Mouse (Mus musculus): ENCODE measurements at regions not wholly inside any gene's neighbourhood (a gene's known extent, or its start where the extent isn't known, plus 50 kb on each side); places are given as distances from the start of the nearest gene placed in this dataset.

GRCm38 (mm10) chr2:74970611-74971265, 145.1 kb downstream of the Mtx2 start:
- Histone ChIP-seq H3K9me3 (replicated peaks; ENCODE audit: insufficient read depth, low read length) (no peaks in the 10 kb centered on the region), H3K4me1 (ENCODE audit: control insufficient read depth in 1 of 2, insufficient read depth in 2 of 2, low read length in 2 of 2) (no peaks in the 10 kb centered on the region), H3K9ac (ENCODE audit: control insufficient read depth, low read depth, low read length, poor library complexity, severe bottlenecking) (no peak overlapping the region), H3K79me2 (ENCODE audit: control insufficient read depth, insufficient read depth, low read length, poor library complexity) (no peaks in the 10 kb centered on the region), H3K27ac (ENCODE audit: control insufficient read depth, low read depth, low read length) (no peak overlapping the region), H3K4me3 (ENCODE audit: control insufficient read depth in 1 of 2, insufficient read depth in 1 of 2, low read depth in 2 of 2, low read length in 2 of 2) (no peak overlapping the region), H3K36me3 (ENCODE audit: control insufficient read depth in 1 of 2, insufficient read depth in 2 of 2, low read length in 2 of 2) (no peaks in the 10 kb centered on the region), H3K27me3 (ENCODE audit: control insufficient read depth in 1 of 2, insufficient read depth in 2 of 2, low read length in 2 of 2) (no peaks in the 10 kb centered on the region; a peak in 1 of 4 replicates)
- no peak for TF ChIP-seq NRF1 (IDR thresholded peaks at IDR 0.05; ENCODE audit: insufficient read depth, low read depth, low read length, poor library complexity, severe bottlenecking)
- TF ChIP-seq GABPA (IDR thresholded peaks at IDR 0.05; ENCODE audit: low read depth, low read length): no peak
- TF ChIP-seq NELFE (IDR thresholded peaks at IDR 0.05; ENCODE audit: low read depth, low read length): no peak
- TF ChIP-seq E2F4 (IDR thresholded peaks at IDR 0.05; ENCODE audit: borderline replicate concordance, low read depth, low read length): no peak
- TF ChIP-seq ZC3H11A (IDR thresholded peaks at IDR 0.05; ENCODE audit: low read depth, low read length): no peak
- no peak for TF ChIP-seq USF1 (IDR thresholded peaks at IDR 0.05; ENCODE audit: low read depth, low read length)
- no peak for TF ChIP-seq RAD21 (IDR thresholded peaks at IDR 0.05; ENCODE audit: low read depth, low read length)
- TF ChIP-seq POLR2AphosphoS2 (IDR thresholded peaks at IDR 0.05; ENCODE audit: low read length): no peak
- no peak for TF ChIP-seq MEF2A (IDR thresholded peaks at IDR 0.05; ENCODE audit: extremely low read depth, insufficient replicate concordance, low read depth, low read length, poor library complexity, severe bottlenecking)
- TF ChIP-seq SIN3A (IDR thresholded peaks at IDR 0.05; ENCODE audit: low read length): no peak
- no peak for DNase-seq (ENCODE audit: low read depth, low spot score)

GRCm38 (mm10) chr2:74973386-74973785, 147.8 kb downstream of the Mtx2 start:
- TF ChIP-seq POLR2AphosphoS2 (IDR thresholded peaks at IDR 0.05; ENCODE audit: low read length): no peak
- TF ChIP-seq RCOR1 (IDR thresholded peaks at IDR 0.05; ENCODE audit: low read depth, low read length): no peak
- no peak for TF ChIP-seq CTCF (IDR thresholded peaks at IDR 0.05 in 2 of 3, conservative IDR thresholded peaks at IDR 0.05 in 1 of 3; ENCODE audit: control insufficient read depth in 1 of 3, insufficient read depth in 1 of 3, low read depth in 2 of 3, low read length in 3 of 3, poor library complexity in 1 of 3, severe bottlenecking in 1 of 3)
- TF ChIP-seq MYC (IDR thresholded peaks at IDR 0.05; ENCODE audit: low read depth, low read length): no peak
- TF ChIP-seq KAT2A (conservative IDR thresholded peaks at IDR 0.05; ENCODE audit: low read depth, low read length): no peak
- no peak for TF ChIP-seq EP300 (IDR thresholded peaks at IDR 0.05; ENCODE audit: low read depth in 1 of 2, low read length in 2 of 2)
- no peak for TF ChIP-seq MXI1 (IDR thresholded peaks at IDR 0.05; ENCODE audit: low read depth, low read length)
- no peak for TF ChIP-seq UBTF (IDR thresholded peaks at IDR 0.05; ENCODE audit: borderline replicate concordance, insufficient read depth, low read depth, low read length)
- H3K9ac ChIP-seq (ENCODE audit: control insufficient read depth, low read depth, low read length, poor library complexity, severe bottlenecking): no peak overlapping the region
- H3K36me3 ChIP-seq (ENCODE audit: control insufficient read depth in 1 of 2, insufficient read depth in 2 of 2, low read length in 2 of 2): no peaks in the 10 kb centered on the region
- H3K79me2 ChIP-seq (ENCODE audit: control insufficient read depth, insufficient read depth, low read length, poor library complexity): no peaks in the 10 kb centered on the region
- H3K27me3 ChIP-seq (ENCODE audit: control insufficient read depth in 1 of 2, insufficient read depth in 2 of 2, low read length in 2 of 2): no peaks in the 10 kb centered on the region; a peak in 1 of 4 replicates
- no peak overlapping the region for H3K4me3 ChIP-seq (ENCODE audit: control insufficient read depth in 1 of 2, insufficient read depth in 1 of 2, low read depth in 2 of 2, low read length in 2 of 2)
- DNase-seq (ENCODE audit: low read depth, low spot score): no peak
- H3K4me1 ChIP-seq (ENCODE audit: control insufficient read depth in 1 of 2, insufficient read depth in 2 of 2, low read length in 2 of 2): no peaks in the 10 kb centered on the region
- H3K9me3 ChIP-seq (replicated peaks; ENCODE audit: insufficient read depth, low read length): no peaks in the 10 kb centered on the region
- no peak overlapping the region for H3K27ac ChIP-seq (ENCODE audit: control insufficient read depth, low read depth, low read length)

All from MEL (cell line).